9 mouse cellular contexts compared by ENCODE assay signal in the genomic region with DNA sequence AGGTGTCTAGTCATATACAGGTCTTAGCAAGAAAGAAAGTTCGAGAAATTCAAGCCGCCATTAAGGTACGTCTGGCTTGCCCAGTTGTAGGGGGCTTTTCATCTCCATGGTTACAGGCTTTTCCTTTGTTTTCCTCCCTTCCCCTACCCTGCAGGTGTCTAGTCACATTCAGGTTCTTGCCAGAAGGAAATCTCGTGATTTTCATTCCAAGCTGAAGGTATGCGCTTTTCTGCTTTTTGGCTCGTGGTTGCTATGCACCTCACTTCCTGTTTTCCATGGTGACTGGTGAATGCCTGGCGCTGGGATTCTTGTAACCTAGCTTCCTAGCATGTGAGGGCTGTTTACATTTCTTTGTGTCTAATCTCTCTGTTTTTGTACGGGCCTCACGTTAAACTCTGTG.
DNase-seq lines count a peak whose midpoint lies in the region; ATAC-seq and TF ChIP-seq lines count a peak whose summit lies in the region.
"Had no signal": no experiment of that assay in that cellular context is flagged by ENCODE, and none has a peak within 500 bp of the region (broad histone marks: within the 10 kb centered on the region; RNA-seq: fewer than 3 reads in every experiment).

No protein-coding gene starts in this region.

- TF ChIP-seq CTCF in kidney, postnatal 0 days (IDR thresholded peaks at IDR 0.05; ENCODE audit: low read depth): no peak

- no peak overlapping the region for H3K4me3 ChIP-seq in kidney, postnatal 0 days (replicated peaks; ENCODE audit: low read depth, low read length)
- peak overlapping the region; percentile 18 for H3K4me3 ChIP-seq in hindbrain, embryonic 10.5 days
- no peak overlapping the region for H3K4me3 ChIP-seq in midbrain, embryonic 11.5 days (ENCODE audit: low read depth, low read length)
- H3K4me3 ChIP-seq: liver, embryonic 15.5 days had no signal

- H3K9ac ChIP-seq in kidney, postnatal 0 days (ENCODE audit: low read depth, low read length): no peak overlapping the region
- no peak overlapping the region; the same call in 1 of the 2 replicates for H3K9ac ChIP-seq in midbrain, embryonic 11.5 days (ENCODE audit: low read length)
- H3K9ac ChIP-seq: liver, embryonic 15.5 days had no signal

- H3K4me2 ChIP-seq in kidney, postnatal 0 days (ENCODE audit: low read length): peak overlapping the region; percentile 37; the same call in 1 of the 2 replicates
- H3K4me2 ChIP-seq in midbrain, embryonic 11.5 days: peak overlapping the region; percentile 8; the same call in 1 of the 2 replicates
- H3K4me2 ChIP-seq: liver, embryonic 15.5 days had no signal

- H3K27me3 ChIP-seq in kidney, postnatal 0 days (ENCODE audit: insufficient read depth, low read length): no peaks in the 10 kb centered on the region
- H3K27me3 ChIP-seq in hindbrain, embryonic 10.5 days (ENCODE audit: insufficient read depth, poor library complexity, severe bottlenecking): 0 out of 2 replicates have a peak, but pooled peaks cover under 1% of the 10 kb centered on the region
- H3K27me3 ChIP-seq in midbrain, embryonic 11.5 days (ENCODE audit: control insufficient read depth, insufficient read depth, low read length): no peaks in the 10 kb centered on the region

- WGBS in kidney, postnatal 0 days: 34% methylated on average over 9 of the region's 9 CpGs
- WGBS in hindbrain, embryonic 10.5 days: 9% methylated on average over 9 of the region's 9 CpGs
- WGBS in midbrain, embryonic 11.5 days: 4% methylated on average over 9 of the region's 9 CpGs

- DNase-seq in kidney, postnatal 0 days (ENCODE audit: low spot score): peak; percentile 56
- DNase-seq in kidney, adult 18-20 months: no peak
- peak; percentile 82 for DNase-seq in embryo, embryonic 10 days (ENCODE audit: low spot score)
- DNase-seq in hindbrain, embryonic 10.5 days (ENCODE audit: low spot score): peak; percentile 61
- DNase-seq in midbrain, embryonic 11.5 days (ENCODE audit: low spot score, missing footprints): peak; percentile 92
- no peak for DNase-seq in cerebellum, adult 11 months

- H3K4me1 ChIP-seq in kidney, postnatal 0 days (replicated peaks; ENCODE audit: insufficient read depth, low read length): no peaks in the 10 kb centered on the region; the same call in 1 of the 2 replicates
- H3K4me1 ChIP-seq in hindbrain, embryonic 10.5 days (replicated peaks): peaks cover 36% of the 10 kb centered on the region
- peaks cover 29% of the 10 kb centered on the region for H3K4me1 ChIP-seq in midbrain, embryonic 11.5 days (ENCODE audit: control insufficient read depth, insufficient read depth, low read length)

- no peaks in the 10 kb centered on the region for H3K9me3 ChIP-seq in kidney, postnatal 0 days (replicated peaks; ENCODE audit: low read length)
- H3K9me3 ChIP-seq in hindbrain, embryonic 10.5 days: peaks cover 6% of the 10 kb centered on the region; the same call in 1 of the 2 replicates
- peaks cover 5% of the 10 kb centered on the region for H3K9me3 ChIP-seq in midbrain, embryonic 11.5 days (ENCODE audit: control insufficient read depth, low read length)
- H3K9me3 ChIP-seq: liver, embryonic 15.5 days had no signal

- H3K36me3 ChIP-seq in kidney, postnatal 0 days (ENCODE audit: insufficient read depth, low read length): 0 out of 2 replicates have a peak, but pooled peaks cover 6% of the 10 kb centered on the region
- H3K36me3 ChIP-seq in hindbrain, embryonic 10.5 days: peaks cover 25% of the 10 kb centered on the region
- H3K36me3 ChIP-seq in midbrain, embryonic 11.5 days (ENCODE audit: control insufficient read depth, insufficient read depth, low read length): no peaks in the 10 kb centered on the region
- H3K36me3 ChIP-seq: liver, embryonic 15.5 days had no signal

- no peak overlapping the region for H3K27ac ChIP-seq in kidney, postnatal 0 days
- H3K27ac ChIP-seq in hindbrain, embryonic 10.5 days: peak overlapping the region; percentile 64
- H3K27ac ChIP-seq in midbrain, embryonic 11.5 days (ENCODE audit: low read depth, low read length): no peak overlapping the region
- H3K27ac ChIP-seq: liver, embryonic 15.5 days had no signal

- ATAC-seq in kidney, postnatal 0 days (replicated peaks; ENCODE audit: low FRiP score, low read depth): no peak
- ATAC-seq in midbrain, embryonic 11.5 days (ENCODE audit: low FRiP score): peak; percentile 77
- ATAC-seq in megakaryocyte, adult 5-6 weeks (ENCODE audit: poor library complexity, severe bottlenecking): no peak
- ATAC-seq in megakaryocyte progenitor cell, adult 5-6 weeks (replicated peaks; ENCODE audit: poor library complexity): no peak

Comparison
In these comparisons a context has a peak if more than half of its experiments do, and no peak if none do; other contexts are left out.
1. DNase-seq: peak in kidney, postnatal 0 days (single experiment), embryo, embryonic 10 days (single experiment), hindbrain, embryonic 10.5 days (single experiment) and midbrain, embryonic 11.5 days (single experiment); none in kidney, adult 18-20 months (single experiment) and cerebellum, adult 11 months (single experiment).